In genomic region chr9:99243190-99243894, GRCm38 (mm10) we compare ENCODE assay signal across 8 mouse cellular contexts. TPM values are rescaled to one million over a fixed set of nuclear protein-coding genes. Genes with fewer than 3 reads are reported as not detected.
DNase-seq lines count a peak whose midpoint lies in the region; ATAC-seq and TF ChIP-seq lines count a peak whose summit lies in the region.

Gene Cep70 (plus strand): TSS chr9:99243367.

- H3K27ac ChIP-seq in hindbrain, postnatal 0 days, result peak within 1 kb of the TSS; percentile 90
- H3K27ac ChIP-seq in left cerebral cortex, adult 2 months, result peak within 1 kb of the TSS; percentile 93

- no peaks in the 10 kb centered on the region for H3K27me3 ChIP-seq in hindbrain, postnatal 0 days (ENCODE audit: insufficient read depth, low read length)

- WGBS in hindbrain, postnatal 0 days, result under 1% methylated on average over 65 of the region's 66 CpGs

- H3K4me1 ChIP-seq in hindbrain, postnatal 0 days (ENCODE audit: insufficient read depth, low read length), result no peaks in the 10 kb centered on the region

- intact Hi-C loops in left cerebral cortex, adult 2 months (cut with DNase I), result loop anchor here (1.0 to 10.0 kb wide), 4 partner anchors 103 to 629 kb away; partner anchors contain the start of genes Faim and Pik3cb

- peak; percentile 97 for ATAC-seq in hindbrain, postnatal 0 days
- peak; percentile 91 for ATAC-seq in megakaryocyte, adult 5-6 weeks (ENCODE audit: poor library complexity, severe bottlenecking)

- H3K9ac ChIP-seq in hindbrain, postnatal 0 days (replicated peaks; ENCODE audit: low read length), result peak within 1 kb of the TSS; percentile 75

- peak; percentile 89 for DNase-seq in WW6 (ENCODE audit: low read depth, low spot score)
- DNase-seq in cerebellum, postnatal 4 days (ENCODE audit: low spot score in 2 of 2), result peak; percentile 89 to 95
- DNase-seq in gastrocnemius, adult 18-20 months (ENCODE audit: low spot score), result peak; percentile 95
- DNase-seq in hindbrain, postnatal 0 days (ENCODE audit: low spot score), result peak; percentile 99
- DNase-seq in left cerebral cortex, adult 2 months (ENCODE audit: extremely low spot score in 1 of 2, low spot score in 2 of 2), result peak; percentile 95 to 96
- peak; percentile 95 to 97 for DNase-seq in right cerebral cortex, adult 2 months (ENCODE audit: low spot score in 2 of 2)
- DNase-seq in urinary bladder, postnatal 14 days (ENCODE audit: low spot score), result peak; percentile 97

- TF ChIP-seq CTCF in hindbrain, postnatal 0 days (IDR thresholded peaks at IDR 0.05; ENCODE audit: low read depth), result no peak; the same call in none of the 2 replicates
- no peak for TF ChIP-seq CTCF in left cerebral cortex, adult 2 months (IDR thresholded peaks at IDR 0.05)

- no peaks in the 10 kb centered on the region for H3K36me3 ChIP-seq in hindbrain, postnatal 0 days (ENCODE audit: insufficient read depth, low read length)

- no peaks in the 10 kb centered on the region for H3K9me3 ChIP-seq in hindbrain, postnatal 0 days (ENCODE audit: low read length)

- peak within 1 kb of the TSS; percentile 91 for H3K4me3 ChIP-seq in hindbrain, postnatal 0 days (ENCODE audit: low read length)
- H3K4me3 ChIP-seq in left cerebral cortex, adult 2 months, result peak within 1 kb of the TSS; percentile 77

- H3K4me2 ChIP-seq in hindbrain, postnatal 0 days (ENCODE audit: low read depth, low read length), result peak within 1 kb of the TSS; percentile 78

RNA-seq across cellular contexts. Expression of gene Cep70, which starts in this region (rescaled TPM):
- total RNA-seq in gastrocnemius, adult 18-20 months (2021), result 1 to 10 TPM; 3.2 to 4.6 TPM
- total RNA-seq in hindbrain, postnatal 0 days (2014; rRNA removed), result 22.7 and 27.9 TPM in 2 replicates
- polyA plus RNA-seq in hindbrain, postnatal 0 days (2015; fragmentation: Nextera tagmentation; extraction: Ambion mirVana), result 44.4 and 50.4 TPM in 2 replicates
- total RNA-seq in left cerebral cortex, adult 2 months (2021), result 10 to 100 TPM; 21.2 to 30.6 TPM
- total RNA-seq in megakaryocyte, adult 5-6 weeks (2015), result 24.5 and 26.7 TPM in 2 replicates
- total RNA-seq in megakaryocyte, adult 5-6 weeks (2017), result 30.2 and 38.7 TPM in 2 replicates

Comparison
In these comparisons a context has a peak if more than half of its experiments do, and no peak if none do; other contexts are left out.
1. Peak in every context shown above with its lines: DNase-seq, ATAC-seq, H3K4me3 ChIP-seq and H3K27ac ChIP-seq.